Mouse (Mus musculus) liver, adult 2 months (tissue): Measurements from ENCODE around the gene Dgkz. TPM values are rescaled to one million over a fixed set of nuclear protein-coding genes. Genes with fewer than 3 reads are reported as not detected.

Experiments used
- DNase-seq: peaks from one replicate; pipeline ENCODE4 v3.0.0-alpha.2; 2011; ENCODE audit warnings: low read depth, low spot score; ENCODE audit errors: extremely low read depth
- H3K27ac ChIP-seq: fragments of 200-500 bp; replicated peaks from 2 replicates; pipeline ENCODE4 v1.5.1; 2012; ENCODE audit warnings: low read depth, mild to moderate bottlenecking, control low read depth, inconsistent platforms, low read length; ENCODE audit not compliant: insufficient read depth
- H3K27me3 ChIP-seq: fragments of 200-500 bp; 2 replicates; pipeline ENCODE4 v1.6.1; 2012; ENCODE audit warnings: mild to moderate bottlenecking, moderate library complexity, low read length, inconsistent platforms; ENCODE audit not compliant: control insufficient read depth, insufficient read depth
- H3K36me3 ChIP-seq: fragments of 200-500 bp; 2 replicates; pipeline ENCODE4 v1.6.1; 2012; ENCODE audit warnings: low read length, inconsistent platforms; ENCODE audit not compliant: control insufficient read depth, insufficient read depth
- H3K4me1 ChIP-seq: fragments of 200-500 bp; 2 replicates; pipeline ENCODE4 v1.6.1; 2011; ENCODE audit warnings: low read length; ENCODE audit not compliant: control insufficient read depth, insufficient read depth
- H3K4me3 ChIP-seq: fragments of 200-500 bp; 2 replicates; pipeline ENCODE4 v1.5.1; 2011; ENCODE audit warnings: low read depth, mild to moderate bottlenecking, control low read depth, low read length, moderate library complexity; ENCODE audit not compliant: insufficient read depth
- H3K79me2 ChIP-seq: fragments of 200-500 bp; 2 replicates; pipeline ENCODE4 v1.6.1; 2012; ENCODE audit warnings: inconsistent platforms, mild to moderate bottlenecking, low read length, moderate library complexity; ENCODE audit not compliant: control insufficient read depth, insufficient read depth
- H3K9ac ChIP-seq: fragments of 200-500 bp; 2 replicates; pipeline ENCODE4 v1.6.1; 2012; ENCODE audit warnings: low read depth, mild to moderate bottlenecking, control low read depth, inconsistent platforms, low read length
- CTCF ChIP-seq: fragments of 200-500 bp; IDR thresholded peaks from 2 replicates; pipeline ENCODE4 v1.5.1; 2011; ENCODE audit warnings: low read depth, low read length, control low read depth
- POLR2A ChIP-seq: fragments of 200-500 bp; IDR thresholded peaks from 2 replicates; pipeline ENCODE4 v1.6.1; 2011; ENCODE audit warnings: low read length, control low read depth; ENCODE audit not compliant: insufficient read depth; ENCODE audit errors: extremely low read depth
- WGBS: fragments of 180-500 bp; shearing (Covaris S2); methylation state at CpG from one replicate; pipeline ENCODE4 v1.1.7; 2018; 5-methylcytosine and 5-hydroxymethylcytosine counted together
- polyA plus RNA-seq: library from polyadenylated mRNA; depleted of rRNA; stranded (reverse); fragments of >200 nt; gene quantifications from 2 replicates; pipeline ENCODE4 v1.2.3, GENCODE M21; 2012
- total RNA-seq: library from RNA; depleted of rRNA; stranded (reverse); fragments of >200 nt; gene quantifications from 2 replicates; pipeline ENCODE4 v1.2.3, GENCODE M21; 2014

Gene Dgkz
- total and polyA plus RNA-seq, 2 experiments, result 13.2 to 59.5 TPM

DNA sequence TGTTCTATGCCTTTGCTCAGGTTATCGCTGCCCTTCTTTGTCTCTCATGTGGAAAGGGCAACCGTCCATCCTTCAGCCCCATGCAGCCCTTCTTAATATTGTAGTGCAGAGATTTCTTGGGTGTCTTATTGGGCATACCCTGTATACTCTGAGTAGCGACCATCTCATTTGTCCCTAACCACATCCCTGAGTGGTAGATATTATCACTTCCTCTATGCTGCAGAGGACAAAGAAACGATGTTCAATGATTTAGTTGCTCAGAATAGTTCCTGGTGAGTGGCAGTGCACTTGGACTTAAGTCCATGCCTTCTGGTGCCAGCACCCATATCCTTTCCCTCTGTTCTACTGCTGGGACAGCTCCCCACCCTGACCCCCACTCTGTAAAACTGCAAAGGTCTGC, 2.3 kb upstream of the Dgkz start:
- WGBS, result 75% methylated on average over 4 of the region's 4 CpGs
- DNase-seq, result no peak
- no peak overlapping the region for H3K27ac ChIP-seq
- H3K27me3 ChIP-seq, result peaks cover 15% of the 10 kb centered on the region
- no peaks in the 10 kb centered on the region for H3K36me3 ChIP-seq
- no peaks in the 10 kb centered on the region for H3K79me2 ChIP-seq
- no peaks in the 10 kb centered on the region for H3K4me1 ChIP-seq
- no peak for TF ChIP-seq CTCF
- TF ChIP-seq POLR2A, result no peak
- no peak overlapping the region for H3K4me3 ChIP-seq
- H3K9ac ChIP-seq, result no peak overlapping the region

- no peak for DNase-seq
- WGBS, result 84% methylated on average over 7 of the region's 7 CpGs
- Histone ChIP-seq H3K4me3 (no peak overlapping the region), H3K79me2 (no peaks in the 10 kb centered on the region), H3K27me3 (peaks cover 15% of the 10 kb centered on the region), H3K9ac (no peak overlapping the region), H3K27ac (no peak overlapping the region), H3K36me3 (no peaks in the 10 kb centered on the region), H3K4me1 (peaks cover 4% of the 10 kb centered on the region)
- TF ChIP-seq CTCF (no peak), POLR2A (no peak)
Measured at GRCm38 (mm10) chr2:91973416-91974135, 2.1 kb downstream of the Dgkz start.

- H3K4me1 ChIP-seq, result peaks cover 5% of the 10 kb centered on the region
- H3K36me3 ChIP-seq, result no peaks in the 10 kb centered on the region
- WGBS, result 54% methylated on average over 13 of the region's 13 CpGs
- H3K4me3 ChIP-seq, result no peak overlapping the region
- peak; percentile 48 for DNase-seq
- H3K27me3 ChIP-seq, result peaks cover 15% of the 10 kb centered on the region
- peak overlapping the region; percentile 70 for H3K27ac ChIP-seq
- TF ChIP-seq POLR2A, result no peak
- no peak for TF ChIP-seq CTCF
- no peak overlapping the region for H3K9ac ChIP-seq
- no peaks in the 10 kb centered on the region for H3K79me2 ChIP-seq
Measured at GRCm38 (mm10) chr2:91972121-91972566, 3.5 kb downstream of the Dgkz start.

GRCm38 (mm10) chr2:91971231-91972097, 4.2 kb downstream of the Dgkz start:
- peak overlapping the region; percentile 8; the same call in 1 of the 2 replicates for H3K4me3 ChIP-seq
- peak overlapping the region; percentile 31; the same call in 1 of the 2 replicates for H3K9ac ChIP-seq
- TF ChIP-seq CTCF, result no peak
- no peak for TF ChIP-seq POLR2A
- H3K36me3 ChIP-seq, result no peaks in the 10 kb centered on the region
- H3K27ac ChIP-seq, result peak overlapping the region; percentile 81
- DNase-seq, result peak; percentile 28
- WGBS, result 51% methylated on average over 21 of the region's 21 CpGs
- no peaks in the 10 kb centered on the region for H3K79me2 ChIP-seq
- peaks cover 5% of the 10 kb centered on the region for H3K4me1 ChIP-seq
- peaks cover 12% of the 10 kb centered on the region for H3K27me3 ChIP-seq

DNA sequence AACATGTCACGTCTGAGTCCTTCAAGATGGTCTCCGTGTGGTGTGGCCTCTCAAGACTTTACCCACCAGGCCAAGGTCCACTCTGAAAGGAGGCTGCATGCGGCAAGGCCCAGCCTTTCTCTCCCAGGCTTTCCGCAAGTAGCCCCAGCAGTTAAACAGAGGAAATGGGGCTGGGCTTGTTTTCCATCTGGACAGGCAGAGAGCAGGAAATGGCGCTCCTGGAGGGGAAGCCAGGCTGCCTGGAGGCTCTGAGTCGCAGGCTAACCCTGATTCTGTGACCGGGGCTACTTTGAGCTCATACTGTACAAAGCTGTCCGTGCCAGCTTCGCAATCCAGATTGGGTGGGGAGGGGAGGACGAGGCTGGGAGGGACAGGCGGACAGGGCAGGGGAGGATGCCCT, 7.7 kb downstream of the Dgkz start:
- TF ChIP-seq POLR2A, result no peak
- TF ChIP-seq CTCF, result no peak
- DNase-seq, result no peak
- H3K4me1 ChIP-seq, result peaks cover 7% of the 10 kb centered on the region
- WGBS, result 69% methylated on average over 11 of the region's 11 CpGs
- H3K9ac ChIP-seq, result peak overlapping the region; percentile 47
- H3K79me2 ChIP-seq, result no peaks in the 10 kb centered on the region
- no peaks in the 10 kb centered on the region for H3K27me3 ChIP-seq
- H3K4me3 ChIP-seq, result no peak overlapping the region
- no peaks in the 10 kb centered on the region for H3K36me3 ChIP-seq
- H3K27ac ChIP-seq, result peak overlapping the region; percentile 83

GRCm38 (mm10) chr2:91966367-91966766, 9.3 kb downstream of the Dgkz start:
- Histone ChIP-seq H3K27ac (no peak overlapping the region), H3K79me2 (peaks cover 5% of the 10 kb centered on the region; the same call in 1 of the 2 replicates), H3K27me3 (no peaks in the 10 kb centered on the region), H3K9ac (no peak overlapping the region), H3K4me1 (peaks cover 19% of the 10 kb centered on the region), H3K4me3 (no peak overlapping the region), H3K36me3 (no peaks in the 10 kb centered on the region)
- 85% methylated on average over 5 of the region's 5 CpGs for WGBS
- TF ChIP-seq POLR2A, result no peak
- no peak for TF ChIP-seq CTCF
- DNase-seq, result peak; percentile 34
